Mouse (Mus musculus) stomach, embryonic 15.5 days (tissue): ENCODE results near the gene Paxx. TPM values are rescaled to one million over a fixed set of nuclear protein-coding genes. Genes with fewer than 3 reads are reported as not detected.

Experiments used
- ATAC-seq: fragments of 200-750 bp; cut with Nextera tagmentation; 2 replicates; pipeline ENCODE4 v1.8.0; 2017; ENCODE audit warnings: low read depth, moderate number of reproducible peaks, moderate TSS enrichment; ENCODE audit not compliant: insufficient read depth, low FRiP score
- H3K27ac ChIP-seq: fragments of 300-500 bp; sonication (generic); 2 replicates; pipeline ENCODE4 v1.5.1; 2015; ENCODE audit warnings: mild to moderate bottlenecking, inconsistent platforms
- H3K27me3 ChIP-seq: fragments of 300-500 bp; sonication (generic); replicated peaks from 2 replicates; pipeline ENCODE4 v1.6.1; 2015; ENCODE audit warnings: inconsistent platforms
- H3K36me3 ChIP-seq: fragments of 300-500 bp; sonication (generic); 2 replicates; pipeline ENCODE4 v1.6.1; 2015; ENCODE audit warnings: inconsistent platforms
- H3K4me1 ChIP-seq: fragments of 300-500 bp; sonication (generic); 2 replicates; pipeline ENCODE4 v1.6.1; 2015; ENCODE audit warnings: inconsistent platforms
- H3K4me2 ChIP-seq: fragments of 300-500 bp; sonication (generic); 2 replicates; pipeline ENCODE4 v1.6.1; 2015; ENCODE audit warnings: mild to moderate bottlenecking, inconsistent platforms
- H3K4me3 ChIP-seq: fragments of 300-500 bp; sonication (generic); replicated peaks from 2 replicates; pipeline ENCODE4 v1.5.1; 2015; ENCODE audit warnings: inconsistent platforms
- H3K9ac ChIP-seq: fragments of 300-500 bp; sonication (generic); 2 replicates; pipeline ENCODE4 v1.6.1; 2015; ENCODE audit warnings: inconsistent platforms
- H3K9me3 ChIP-seq: fragments of 300-500 bp; sonication (generic); 2 replicates; pipeline ENCODE4 v1.6.1; 2016; ENCODE audit warnings: inconsistent platforms
- WGBS: fragments of 180-500 bp; shearing (Covaris S2); methylation state at CpG from one replicate; pipeline ENCODE4 v1.1.7; 2015; 5-methylcytosine and 5-hydroxymethylcytosine counted together
- polyA plus RNA-seq: library from polyadenylated mRNA; unstranded; fragments of >200 nt; fragmentation: Nextera tagmentation; extraction: Ambion mirVana; gene quantifications from 2 replicates; pipeline ENCODE4 v1.2.1, GENCODE M21; 2015

Gene Paxx
- polyA plus RNA-seq: 35.3 and 37.4 TPM in 2 replicates

DNA sequence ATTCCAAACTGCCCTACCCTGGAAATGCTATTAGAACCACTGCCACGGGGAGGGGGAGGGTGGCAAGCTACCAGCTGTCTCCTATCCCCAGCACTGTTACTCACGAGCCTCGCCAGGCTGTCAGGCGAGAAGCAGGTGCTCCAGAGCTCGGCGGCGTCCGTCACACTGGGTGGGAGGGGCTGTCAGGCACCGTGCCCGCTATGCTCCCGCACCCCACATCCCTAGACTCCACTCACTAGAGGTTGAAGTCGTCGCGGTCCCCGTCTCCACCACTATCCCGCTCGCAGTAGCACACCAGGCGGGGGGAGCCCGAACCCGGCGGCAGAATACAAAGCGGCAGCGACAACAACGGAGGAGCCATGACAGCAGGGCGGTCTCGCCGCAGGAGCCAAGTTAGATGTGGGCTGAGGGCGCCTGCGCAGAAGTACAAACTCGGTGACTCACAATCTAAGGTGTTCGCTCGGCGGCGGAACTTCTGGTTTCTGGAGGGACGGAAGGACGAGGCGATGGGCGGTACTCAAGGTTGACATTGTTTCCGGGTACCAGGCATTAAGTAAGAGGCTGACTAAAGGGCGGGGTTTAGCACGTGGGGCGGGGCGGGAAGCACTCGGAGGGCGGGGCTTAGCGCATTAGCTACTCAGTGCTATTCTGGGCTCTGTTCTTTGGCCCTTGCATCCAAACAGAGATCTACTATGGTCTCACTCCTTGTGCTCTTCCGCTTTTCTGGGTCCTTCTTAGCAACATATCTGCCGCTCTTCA is at the start of gene Paxx:
Gene Paxx, minus strand, starts transcription at position 544 of the 759 bp plus-strand sequence.
- Histone ChIP-seq H3K9me3 (no peaks in the 10 kb centered on the region), H3K27ac (peak within 1 kb of the TSS; percentile 94), H3K4me2 (peak within 1 kb of the TSS; percentile 91), H3K4me3 (peak within 1 kb of the TSS; percentile 76), H3K36me3 (no peaks in the 10 kb centered on the region), H3K27me3 (no peaks in the 10 kb centered on the region), H3K4me1 (peaks cover 27% of the 10 kb centered on the region), H3K9ac (peak within 1 kb of the TSS; percentile 73)
- WGBS: under 1% methylated on average over 48 of the region's 48 CpGs
- ATAC-seq: peak; percentile 87

DNA sequence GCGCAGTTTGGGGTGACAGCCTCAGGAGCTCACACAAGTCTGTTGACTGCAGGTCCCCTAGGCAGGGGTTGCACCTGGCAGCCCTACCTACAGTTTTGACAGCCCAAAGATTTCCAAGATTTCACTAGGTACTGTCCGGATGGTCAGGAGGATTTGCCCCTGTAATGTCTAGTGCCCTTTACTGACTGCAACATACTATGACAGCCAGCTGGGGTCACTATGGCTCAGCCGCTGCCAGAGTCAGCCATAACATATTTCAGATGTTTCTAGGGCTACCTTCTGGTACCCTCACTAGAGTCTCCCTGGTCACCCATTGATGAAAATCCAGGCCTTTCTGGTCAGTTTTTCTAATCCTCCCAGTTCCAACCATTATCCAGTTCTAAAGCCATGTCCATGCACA is 49.0 kb upstream of the Paxx start:
- ATAC-seq: no peak
- Histone ChIP-seq H3K36me3 (0 out of 2 replicates have a peak, but pooled peaks cover 8% of the 10 kb centered on the region), H3K4me1 (no peaks in the 10 kb centered on the region), H3K9me3 (no peaks in the 10 kb centered on the region), H3K27me3 (no peaks in the 10 kb centered on the region), H3K9ac (no peak overlapping the region), H3K4me2 (no peak overlapping the region), H3K4me3 (no peak overlapping the region), H3K27ac (no peak overlapping the region)
- WGBS: 61% methylated on average over 3 of the region's 3 CpGs

DNA sequence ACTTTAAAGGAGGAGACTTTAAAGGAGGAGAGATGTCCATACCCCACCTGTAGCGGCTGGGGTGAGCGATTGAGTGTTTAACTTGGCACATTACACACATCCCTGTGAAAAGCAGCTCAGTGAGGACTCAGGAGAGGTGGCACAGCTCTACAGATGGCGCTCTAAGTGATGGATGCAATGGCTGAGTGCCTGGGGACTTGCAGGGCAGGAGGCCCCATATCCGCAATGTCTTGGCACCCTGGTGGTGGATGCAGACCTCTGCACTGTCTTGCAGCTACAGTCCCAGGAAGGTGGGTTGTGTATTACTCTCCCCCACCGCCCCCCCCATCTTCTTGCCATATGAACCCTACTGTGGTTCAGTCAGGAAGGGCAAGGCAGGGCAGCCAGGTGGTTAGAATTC is 46.1 kb upstream of the Paxx start:
- Histone ChIP-seq H3K36me3 (peaks cover 24% of the 10 kb centered on the region), H3K27me3 (no peaks in the 10 kb centered on the region), H3K4me2 (no peak overlapping the region), H3K4me3 (no peak overlapping the region), H3K27ac (no peak overlapping the region), H3K9me3 (no peaks in the 10 kb centered on the region), H3K4me1 (peaks cover 10% of the 10 kb centered on the region; the same call in 1 of the 2 replicates), H3K9ac (no peak overlapping the region)
- no peak for ATAC-seq
- 38% methylated on average over 5 of the region's 5 CpGs for WGBS

DNA sequence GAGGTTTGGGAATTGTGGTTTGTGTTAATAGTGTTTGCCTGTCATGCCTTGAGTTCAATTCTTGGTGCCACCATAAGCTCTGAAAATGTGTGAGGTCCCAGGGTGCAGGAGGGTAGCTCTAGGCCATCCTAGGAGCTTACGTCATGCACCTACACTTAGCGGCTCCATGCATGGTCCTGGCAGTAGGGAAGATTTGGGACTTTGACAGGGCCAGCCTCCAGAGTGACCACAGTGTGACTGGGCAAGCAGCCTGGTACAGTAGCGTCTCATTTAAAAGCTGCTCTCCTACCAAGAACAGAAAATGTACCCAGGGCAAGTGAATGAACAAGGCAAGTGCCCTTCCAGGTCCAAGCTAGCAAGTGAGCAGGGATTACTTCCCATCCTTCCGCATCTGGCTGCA is 45.0 kb upstream of the Paxx start:
- ATAC-seq: no peak
- no peaks in the 10 kb centered on the region for H3K27me3 ChIP-seq
- no peak overlapping the region for H3K27ac ChIP-seq
- no peak overlapping the region for H3K4me2 ChIP-seq
- H3K4me1 ChIP-seq: peaks cover 18% of the 10 kb centered on the region
- H3K9me3 ChIP-seq: no peaks in the 10 kb centered on the region
- no peak overlapping the region for H3K9ac ChIP-seq
- peaks cover 24% of the 10 kb centered on the region for H3K36me3 ChIP-seq
- WGBS: 96% methylated on average over 4 of the region's 4 CpGs
- no peak overlapping the region for H3K4me3 ChIP-seq

DNA sequence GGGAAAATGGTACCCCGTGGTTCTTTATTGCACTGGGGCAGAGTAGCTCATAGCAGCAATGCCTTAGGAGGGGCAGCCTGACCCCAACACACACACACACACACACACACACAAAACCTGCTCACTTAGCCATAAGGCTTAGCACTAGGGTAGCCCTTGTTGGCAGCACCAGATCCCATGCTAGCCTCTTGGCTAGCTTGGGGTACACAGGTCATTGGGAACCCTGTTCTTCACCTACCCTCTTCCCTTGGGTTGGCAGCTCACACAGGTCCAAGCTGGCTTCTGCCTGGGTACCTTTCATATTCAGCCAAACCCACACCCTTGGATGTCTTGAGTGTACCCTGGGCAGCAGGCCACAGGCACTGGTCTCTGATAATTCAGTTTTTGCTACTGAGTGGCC is 44.1 kb upstream of the Paxx start:
- no peak overlapping the region for H3K9ac ChIP-seq
- 73% methylated on average over 1 of the region's 1 CpGs for WGBS
- peaks cover 21% of the 10 kb centered on the region for H3K4me1 ChIP-seq
- H3K36me3 ChIP-seq: peaks cover 24% of the 10 kb centered on the region
- H3K27me3 ChIP-seq: no peaks in the 10 kb centered on the region
- no peak overlapping the region for H3K4me3 ChIP-seq
- no peaks in the 10 kb centered on the region for H3K9me3 ChIP-seq
- H3K4me2 ChIP-seq: no peak overlapping the region
- no peak overlapping the region for H3K27ac ChIP-seq
- no peak for ATAC-seq

DNA sequence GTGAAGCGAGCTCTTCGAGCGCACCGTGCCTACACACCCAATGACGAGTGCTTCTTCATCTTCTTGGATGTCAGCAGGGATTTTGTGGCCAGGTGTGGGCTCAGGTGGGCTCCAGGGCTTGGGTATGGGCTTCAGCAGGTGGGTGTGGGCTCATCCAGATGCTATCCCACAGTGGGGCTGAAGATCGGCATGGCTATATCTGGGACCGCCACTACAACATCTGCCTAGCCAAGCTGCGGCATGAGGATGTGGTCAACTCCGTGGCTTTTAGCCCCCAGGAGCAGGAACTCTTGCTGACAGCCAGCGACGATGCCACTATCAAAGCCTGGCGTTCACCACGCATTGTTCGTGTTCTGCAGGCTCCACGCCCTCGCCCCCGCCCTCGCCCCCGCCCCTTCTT is 43.6 kb upstream of the Paxx start:
- H3K4me2 ChIP-seq: no peak overlapping the region
- no peak for ATAC-seq
- WGBS: 88% methylated on average over 19 of the region's 19 CpGs
- H3K4me3 ChIP-seq: no peak overlapping the region
- H3K4me1 ChIP-seq: peaks cover 22% of the 10 kb centered on the region
- no peaks in the 10 kb centered on the region for H3K27me3 ChIP-seq
- no peaks in the 10 kb centered on the region for H3K9me3 ChIP-seq
- H3K36me3 ChIP-seq: peaks cover 24% of the 10 kb centered on the region
- no peak overlapping the region for H3K9ac ChIP-seq
- no peak overlapping the region for H3K27ac ChIP-seq

DNA sequence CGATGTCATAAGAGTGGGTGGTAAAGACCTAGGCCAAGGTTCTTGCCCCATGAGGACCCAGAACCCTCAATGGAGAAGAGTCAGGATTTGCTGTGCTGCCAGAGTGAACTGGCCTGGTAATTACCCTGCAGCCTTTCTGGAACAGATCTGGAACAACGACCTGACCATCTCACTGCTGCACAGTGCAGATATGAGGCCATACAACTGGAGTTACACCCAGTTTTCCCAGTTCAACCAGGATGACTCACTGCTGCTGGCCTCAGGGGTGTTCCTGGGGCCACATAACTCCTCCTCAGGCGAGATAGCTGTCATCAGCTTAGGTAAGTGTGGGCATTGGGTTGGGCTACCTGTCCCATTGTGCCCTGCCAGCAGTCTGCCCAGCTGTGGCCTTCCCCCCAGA is 41.8 kb upstream of the Paxx start:
- Histone ChIP-seq H3K9ac (no peak overlapping the region), H3K27me3 (no peaks in the 10 kb centered on the region), H3K4me2 (no peak overlapping the region), H3K27ac (peak overlapping the region; percentile 35; the same call in 1 of the 2 replicates), H3K4me3 (no peak overlapping the region), H3K36me3 (peaks cover 24% of the 10 kb centered on the region), H3K4me1 (peaks cover 22% of the 10 kb centered on the region), H3K9me3 (no peaks in the 10 kb centered on the region)
- 75% methylated on average over 3 of the region's 3 CpGs for WGBS
- ATAC-seq: peak; percentile 33; the same call in 1 of the 2 replicates

DNA sequence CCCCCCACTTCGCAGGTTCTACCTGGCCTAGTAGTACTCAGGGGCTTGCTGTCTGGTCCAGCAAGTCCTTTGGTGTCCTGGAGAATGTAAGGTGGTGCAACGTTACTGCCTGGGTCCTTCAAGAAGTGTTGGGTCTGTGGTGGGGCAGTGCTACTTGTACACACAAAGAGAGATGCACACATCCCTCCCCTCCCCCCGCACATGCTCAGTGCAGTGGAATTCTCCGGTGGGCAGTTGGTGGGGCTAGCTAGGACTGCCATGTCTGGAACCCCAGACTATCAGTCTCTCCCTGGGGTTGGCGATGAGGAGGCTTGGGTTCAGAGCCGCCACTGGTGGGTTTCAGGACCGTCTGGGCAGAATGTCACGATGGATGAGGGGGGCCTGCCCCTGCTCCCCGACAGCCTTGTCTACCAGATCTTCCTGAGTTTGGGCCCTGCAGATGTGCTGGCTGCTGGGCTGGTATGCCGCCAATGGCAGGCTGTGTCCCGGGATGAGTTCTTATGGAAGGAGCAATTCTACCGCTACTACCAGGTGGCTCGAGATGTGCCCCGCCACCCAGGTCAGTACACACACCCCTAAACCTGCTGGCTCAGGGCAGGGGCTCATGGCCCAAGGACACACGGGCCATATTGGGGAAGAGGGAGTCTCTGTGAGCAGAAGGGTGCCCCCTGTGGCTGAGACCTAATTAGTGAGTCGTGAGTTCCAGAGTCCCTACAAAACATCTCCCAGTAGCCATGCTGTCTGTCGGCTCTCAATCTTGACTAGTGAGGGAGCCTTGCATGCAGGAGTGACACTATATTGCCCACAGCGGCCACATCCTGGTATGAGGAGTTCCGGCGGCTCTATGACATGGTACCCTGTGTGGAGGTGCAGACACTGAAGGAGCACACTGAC is 40.9 kb upstream of the Paxx start, which contains the start of gene C8g:
Gene C8g, minus strand, starts transcription at position 127 of the 894 bp plus-strand sequence.
- no peaks in the 10 kb centered on the region for H3K9me3 ChIP-seq
- peaks cover 24% of the 10 kb centered on the region for H3K36me3 ChIP-seq
- H3K27ac ChIP-seq: peak within 1 kb of the TSS; percentile 60
- peak within 1 kb of the TSS; percentile 85 for H3K9ac ChIP-seq
- peak within 1 kb of the TSS; percentile 91 for H3K4me2 ChIP-seq
- 73% methylated on average over 20 of the region's 20 CpGs for WGBS
- H3K4me1 ChIP-seq: peaks cover 22% of the 10 kb centered on the region
- H3K27me3 ChIP-seq: no peaks in the 10 kb centered on the region
- peak within 1 kb of the TSS; percentile 75 for H3K4me3 ChIP-seq
- ATAC-seq: no peak

DNA sequence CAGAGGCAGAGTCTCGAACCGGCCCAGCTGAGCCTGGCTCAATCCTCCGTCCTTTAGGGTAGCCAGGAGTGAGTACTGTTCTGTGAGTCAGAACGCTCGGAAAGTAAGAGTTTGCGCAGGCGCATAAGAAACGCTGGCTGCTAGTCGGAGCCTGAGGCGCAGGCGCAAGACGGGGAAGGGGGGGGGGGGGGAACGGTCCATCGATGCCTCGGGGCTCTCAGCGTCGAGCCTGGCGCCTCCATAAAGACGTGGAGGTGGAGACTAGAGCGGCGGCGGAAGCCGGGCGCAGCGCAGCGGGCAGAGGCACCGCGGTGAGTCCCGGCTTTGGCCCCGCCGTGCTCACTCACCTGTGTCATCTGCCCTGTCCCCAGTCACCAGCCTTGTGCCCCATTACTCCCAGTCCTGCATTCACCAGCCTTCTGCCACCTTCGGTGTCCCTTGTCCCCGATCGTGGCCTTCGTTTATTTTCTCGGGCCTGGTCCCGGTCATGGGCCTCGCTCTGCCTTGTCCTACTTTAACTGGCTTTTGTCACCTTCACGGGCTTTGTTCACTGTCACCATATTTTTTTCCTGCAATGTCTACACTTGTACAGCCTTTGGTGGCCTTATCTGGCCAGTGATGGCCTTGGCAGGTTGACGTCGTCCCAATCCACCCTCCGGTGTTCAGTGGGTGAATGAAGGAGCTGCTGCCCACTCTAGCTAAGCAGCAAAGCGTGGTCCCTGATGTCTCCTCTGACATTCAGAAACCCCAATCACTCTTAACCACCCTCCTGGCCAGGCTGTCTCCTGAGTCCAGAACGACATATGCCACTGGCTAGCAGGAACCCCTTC is 39.9 kb upstream of the Paxx start, which contains the start of gene Fbxw5:
Gene Fbxw5, plus strand, starts transcription at position 175 of the 830 bp plus-strand sequence.
- Histone ChIP-seq H3K4me1 (peaks cover 22% of the 10 kb centered on the region), H3K36me3 (peaks cover 21% of the 10 kb centered on the region), H3K27me3 (no peaks in the 10 kb centered on the region), H3K4me2 (peak within 1 kb of the TSS; percentile 91), H3K4me3 (peak within 1 kb of the TSS; percentile 75), H3K9ac (peak within 1 kb of the TSS; percentile 85), H3K9me3 (no peaks in the 10 kb centered on the region), H3K27ac (peak within 1 kb of the TSS; percentile 64)
- under 1% methylated on average over 35 of the region's 44 CpGs for WGBS
- peak; percentile 85 for ATAC-seq

DNA sequence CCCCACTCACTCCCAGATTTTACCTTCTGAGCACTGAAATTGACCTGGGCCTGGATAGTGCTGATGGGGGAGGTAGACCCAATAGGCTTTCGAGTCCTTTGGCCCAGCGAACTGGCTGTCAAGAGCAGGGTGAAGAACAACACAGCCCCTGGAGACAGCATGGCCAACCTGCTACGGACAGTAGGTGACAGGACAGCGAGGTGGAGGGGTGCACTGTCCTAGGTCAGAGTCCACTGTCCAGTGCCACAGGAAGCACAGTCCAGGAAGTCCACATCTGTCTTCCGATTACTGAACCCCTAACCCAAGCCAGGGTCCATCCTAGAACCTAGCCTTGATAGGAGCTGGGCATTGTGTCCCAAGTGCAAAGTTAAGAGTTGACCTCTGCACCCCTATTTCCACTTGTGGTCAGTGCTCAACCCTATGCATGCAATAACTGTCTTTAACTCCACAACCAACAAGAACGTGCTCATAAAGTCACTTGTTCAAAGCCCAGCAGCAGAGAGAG is 39.2 kb upstream of the Paxx start:
- Histone ChIP-seq H3K4me1 (peaks cover 22% of the 10 kb centered on the region), H3K9me3 (no peaks in the 10 kb centered on the region), H3K4me3 (peak overlapping the region; percentile 75), H3K36me3 (peaks cover 18% of the 10 kb centered on the region), H3K27me3 (no peaks in the 10 kb centered on the region), H3K9ac (peak overlapping the region; percentile 22; the same call in 1 of the 2 replicates), H3K4me2 (peak overlapping the region; percentile 58), H3K27ac (peak overlapping the region; percentile 64)
- ATAC-seq: 0 out of 2 replicates have a peak, but pooled peaks have one; percentile 16
- WGBS: 65% methylated on average over 6 of the region's 6 CpGs
